Mouse (Mus musculus) heart, embryonic 11.5 days (tissue): ENCODE measurements around the gene Nfkb1. TPM values are rescaled to one million over a fixed set of nuclear protein-coding genes. Genes with fewer than 3 reads are reported as not detected.

Experiments
- ATAC-seq: fragments of 200-750 bp; cut with Nextera tagmentation; replicated peaks from 2 replicates; pipeline ENCODE4 v1.8.0; 2017; ENCODE audit warnings: moderate library complexity; ENCODE audit not compliant: insufficient number of reproducible peaks, low FRiP score, low TSS enrichment
- H3K27ac ChIP-seq: fragments of 300-500 bp; sonication (generic); 2 replicates; pipeline ENCODE4 v1.5.1; 2014; ENCODE audit warnings: mild to moderate bottlenecking, low read depth, low read length
- H3K27me3 ChIP-seq: fragments of 300-500 bp; sonication (generic); 2 replicates; pipeline ENCODE4 v1.6.1; 2014; ENCODE audit warnings: mild to moderate bottlenecking, low read length, mixed read lengths; ENCODE audit not compliant: control insufficient read depth, insufficient read depth
- H3K36me3 ChIP-seq: fragments of 300-500 bp; sonication (generic); 2 replicates; pipeline ENCODE4 v1.6.1; 2014; ENCODE audit warnings: mild to moderate bottlenecking, low read length, moderate library complexity, mixed read lengths; ENCODE audit not compliant: control insufficient read depth, insufficient read depth
- H3K4me1 ChIP-seq: fragments of 300-500 bp; sonication (generic); 2 replicates; pipeline ENCODE4 v1.6.1; 2014; ENCODE audit warnings: low read length; ENCODE audit not compliant: control insufficient read depth, insufficient read depth
- H3K4me2 ChIP-seq: fragments of 300-500 bp; sonication (generic); 2 replicates; pipeline ENCODE4 v1.6.1; 2014; ENCODE audit warnings: mild to moderate bottlenecking, moderate library complexity
- H3K4me3 ChIP-seq: fragments of 300-500 bp; sonication (generic); 2 replicates; pipeline ENCODE4 v1.5.1; 2014; ENCODE audit warnings: low read depth, low read length
- H3K9ac ChIP-seq: fragments of 300-500 bp; sonication (generic); 2 replicates; pipeline ENCODE4 v1.6.1; 2014; ENCODE audit warnings: mild to moderate bottlenecking, low read depth, low read length, moderate library complexity
- H3K9me3 ChIP-seq: fragments of 300-500 bp; sonication (generic); replicated peaks from 2 replicates; pipeline ENCODE4 v1.6.1; 2016; ENCODE audit warnings: low read length; ENCODE audit not compliant: control insufficient read depth
- WGBS: fragments of 180-500 bp; shearing (Covaris S2); extraction: QIAGEN DNeasy Blood & Tissue Kit; methylation state at CpG from one replicate; pipeline ENCODE4 v1.1.7; 2014; ENCODE audit not compliant: insufficient replicate concordance; 5-methylcytosine and 5-hydroxymethylcytosine counted together
- polyA plus RNA-seq: library from polyadenylated mRNA; unstranded; fragments of >200 nt; fragmentation: Nextera tagmentation; extraction: Ambion mirVana; gene quantifications from 2 replicates; pipeline ENCODE4 v1.2.1, GENCODE M21; 2014

Gene Nfkb1
- polyA plus RNA-seq, 1 experiment from 2014 or later: 17.8 TPM

GRCm38 (mm10) chr3:135690568-135691190, 668 bp downstream of the Nfkb1 start:
- Histone ChIP-seq H3K27me3 (no peaks in the 10 kb centered on the region), H3K36me3 (no peaks in the 10 kb centered on the region), H3K4me2 (peak overlapping the region; percentile 84), H3K9ac (peak overlapping the region; percentile 100), H3K4me1 (peaks cover 43% of the 10 kb centered on the region), H3K4me3 (peak overlapping the region; percentile 88), H3K27ac (peak overlapping the region; percentile 97), H3K9me3 (no peaks in the 10 kb centered on the region)
- WGBS: under 1% methylated on average over 43 of the region's 47 CpGs
- ATAC-seq: peak; percentile 41

GRCm38 (mm10) chr3:135689773-135690567, 1.4 kb downstream of the Nfkb1 start:
- Histone ChIP-seq H3K9ac (peak overlapping the region; percentile 100), H3K27me3 (no peaks in the 10 kb centered on the region), H3K4me1 (peaks cover 46% of the 10 kb centered on the region), H3K36me3 (no peaks in the 10 kb centered on the region), H3K27ac (peak overlapping the region; percentile 97), H3K4me2 (peak overlapping the region; percentile 84), H3K4me3 (peak overlapping the region; percentile 88), H3K9me3 (no peaks in the 10 kb centered on the region)
- no peak for ATAC-seq
- WGBS: 35% methylated on average over 10 of the region's 10 CpGs

- no peak for ATAC-seq
- Histone ChIP-seq H3K4me1 (peaks cover 46% of the 10 kb centered on the region), H3K4me3 (peak overlapping the region; percentile 88), H3K4me2 (peak overlapping the region; percentile 84), H3K27me3 (no peaks in the 10 kb centered on the region), H3K27ac (peak overlapping the region; percentile 51), H3K36me3 (no peaks in the 10 kb centered on the region), H3K9ac (peak overlapping the region; percentile 100), H3K9me3 (no peaks in the 10 kb centered on the region)
- 32% methylated on average over 11 of the region's 11 CpGs for WGBS
Measured at GRCm38 (mm10) chr3:135688970-135689772, 2.2 kb downstream of the Nfkb1 start.

- no peak for ATAC-seq
- Histone ChIP-seq H3K4me3 (0 out of 2 replicates have a peak overlapping the region, but pooled peaks have one; percentile 3), H3K4me1 (peaks cover 43% of the 10 kb centered on the region), H3K4me2 (peak overlapping the region; percentile 84), H3K9ac (peak overlapping the region; percentile 13; the same call in 1 of the 2 replicates), H3K27me3 (no peaks in the 10 kb centered on the region), H3K36me3 (no peaks in the 10 kb centered on the region), H3K9me3 (no peaks in the 10 kb centered on the region), H3K27ac (peak overlapping the region; percentile 46; the same call in 1 of the 2 replicates)
- 44% methylated on average over 9 of the region's 9 CpGs for WGBS
Measured at GRCm38 (mm10) chr3:135687965-135688364, 3.4 kb downstream of the Nfkb1 start.

- Histone ChIP-seq H3K9ac (no peak overlapping the region), H3K4me1 (peaks cover 45% of the 10 kb centered on the region), H3K27ac (peak overlapping the region; percentile 51), H3K9me3 (no peaks in the 10 kb centered on the region), H3K4me3 (no peak overlapping the region), H3K36me3 (no peaks in the 10 kb centered on the region), H3K27me3 (no peaks in the 10 kb centered on the region), H3K4me2 (no peak overlapping the region)
- 52% methylated on average over 5 of the region's 5 CpGs for WGBS
- no peak for ATAC-seq
Measured at GRCm38 (mm10) chr3:135686419-135686818, 4.9 kb downstream of the Nfkb1 start.

GRCm38 (mm10) chr3:135683275-135683674, 8.1 kb downstream of the Nfkb1 start:
- Histone ChIP-seq H3K36me3 (no peaks in the 10 kb centered on the region), H3K27ac (no peak overlapping the region), H3K4me1 (peaks cover 53% of the 10 kb centered on the region), H3K9me3 (no peaks in the 10 kb centered on the region), H3K9ac (no peak overlapping the region), H3K4me2 (no peak overlapping the region), H3K27me3 (no peaks in the 10 kb centered on the region), H3K4me3 (no peak overlapping the region)
- ATAC-seq: no peak
- WGBS: 51% methylated on average over 6 of the region's 6 CpGs

- Histone ChIP-seq H3K9ac (peak overlapping the region; percentile 24; the same call in 1 of the 2 replicates), H3K27me3 (no peaks in the 10 kb centered on the region), H3K4me3 (no peak overlapping the region), H3K36me3 (no peaks in the 10 kb centered on the region), H3K4me2 (no peak overlapping the region), H3K27ac (no peak overlapping the region), H3K9me3 (no peaks in the 10 kb centered on the region), H3K4me1 (peaks cover 49% of the 10 kb centered on the region)
- 32% methylated on average over 3 of the region's 3 CpGs for WGBS
- no peak for ATAC-seq
Measured at GRCm38 (mm10) chr3:135682240-135682639, 9.1 kb downstream of the Nfkb1 start.

- Histone ChIP-seq H3K4me2 (no peak overlapping the region), H3K9ac (no peak overlapping the region), H3K9me3 (no peaks in the 10 kb centered on the region), H3K27ac (no peak overlapping the region), H3K27me3 (no peaks in the 10 kb centered on the region), H3K4me3 (no peak overlapping the region), H3K36me3 (no peaks in the 10 kb centered on the region), H3K4me1 (peaks cover 54% of the 10 kb centered on the region)
- no peak for ATAC-seq
- WGBS: 24% methylated on average over 8 of the region's 8 CpGs
Measured at GRCm38 (mm10) chr3:135681272-135681783, 10.0 kb downstream of the Nfkb1 start.
